11 mouse cellular contexts compared by ENCODE assay signal in genomic region chr15:94235190-94235589, GRCm38 (mm10).
"Had no signal": no experiment of that assay in that cellular context is flagged by ENCODE, and none has a peak within 500 bp of the region (broad histone marks: within the 10 kb centered on the region; RNA-seq: fewer than 3 reads in every experiment).

No protein-coding gene starts in this region.

- DNase-seq: kidney, adult 2 months; kidney, postnatal 25 days; lung, postnatal 36 days; retina, postnatal 1 day had no signal

- H3K27me3 ChIP-seq: limb, embryonic 15.5 days; liver, embryonic 12.5 days; lung, embryonic 15.5 days; midbrain, embryonic 15.5 days; neural tube, embryonic 13.5 days; stomach, embryonic 15.5 days had no signal

- H3K4me3 ChIP-seq: limb, embryonic 15.5 days; liver, embryonic 12.5 days; lung, embryonic 15.5 days; midbrain, embryonic 15.5 days; neural tube, embryonic 13.5 days; stomach, embryonic 15.5 days had no signal

- H3K4me2 ChIP-seq: limb, embryonic 15.5 days; liver, embryonic 12.5 days; lung, embryonic 15.5 days; midbrain, embryonic 15.5 days; neural tube, embryonic 13.5 days; stomach, embryonic 15.5 days had no signal

- H3K9ac ChIP-seq: limb, embryonic 15.5 days; liver, embryonic 12.5 days; lung, embryonic 15.5 days; midbrain, embryonic 15.5 days; neural tube, embryonic 13.5 days; stomach, embryonic 15.5 days had no signal

- H3K27ac ChIP-seq: limb, embryonic 15.5 days; liver, embryonic 12.5 days; lung, embryonic 15.5 days; midbrain, embryonic 15.5 days; neural tube, embryonic 13.5 days had no signal

- H3K36me3 ChIP-seq: limb, embryonic 15.5 days; liver, embryonic 12.5 days; lung, embryonic 15.5 days; midbrain, embryonic 15.5 days; neural tube, embryonic 13.5 days; stomach, embryonic 15.5 days had no signal

- ATAC-seq: intestine, embryonic 16.5 days; liver, embryonic 12.5 days; midbrain, embryonic 15.5 days had no signal

- H3K4me1 ChIP-seq: liver, embryonic 12.5 days; midbrain, embryonic 15.5 days; neural tube, embryonic 13.5 days; stomach, embryonic 15.5 days had no signal

- H3K9me3 ChIP-seq: limb, embryonic 15.5 days; liver, embryonic 12.5 days; lung, embryonic 15.5 days; midbrain, embryonic 15.5 days; neural tube, embryonic 13.5 days; stomach, embryonic 15.5 days had no signal
